Mouse (Mus musculus) hindbrain, embryonic 12.5 days (tissue): ENCODE results near the gene Lamtor3. TPM values are rescaled to one million over a fixed set of nuclear protein-coding genes. Genes with fewer than 3 reads are reported as not detected.
"Not testable (repeated sequence)": the region's sequence is repeated elsewhere in the genome, so short reads cannot be mapped to it uniquely, and the experiment has no call there.

Source experiments
- ATAC-seq: fragments of 200-750 bp; cut with Nextera tagmentation; 2 replicates; pipeline ENCODE4 v1.8.0; 2017; ENCODE audit warnings: moderate TSS enrichment; ENCODE audit not compliant: low FRiP score
- H3K27ac ChIP-seq: fragments of 300-500 bp; sonication (generic); 2 replicates; pipeline ENCODE4 v1.5.1; 2016; ENCODE audit warnings: mild to moderate bottlenecking
- H3K27me3 ChIP-seq: fragments of 300-500 bp; sonication (generic); 2 replicates; pipeline ENCODE4 v1.6.1; 2016; ENCODE audit warnings: mild to moderate bottlenecking
- H3K36me3 ChIP-seq: fragments of 300-500 bp; sonication (generic); 2 replicates; pipeline ENCODE4 v1.6.1; 2016; ENCODE audit warnings: mild to moderate bottlenecking
- H3K4me1 ChIP-seq: fragments of 300-500 bp; sonication (generic); 2 replicates; pipeline ENCODE4 v1.6.1; 2016
- H3K4me2 ChIP-seq: fragments of 300-500 bp; sonication (generic); replicated peaks from 2 replicates; pipeline ENCODE4 v1.6.1; 2016; ENCODE audit warnings: mild to moderate bottlenecking
- H3K4me3 ChIP-seq: fragments of 300-500 bp; sonication (generic); 2 replicates; pipeline ENCODE4 v1.5.1; 2016; ENCODE audit warnings: mild to moderate bottlenecking
- H3K9ac ChIP-seq: fragments of 300-500 bp; sonication (generic); 2 replicates; pipeline ENCODE4 v1.6.1; 2016; ENCODE audit warnings: mild to moderate bottlenecking, moderate library complexity
- H3K9me3 ChIP-seq: fragments of 300-500 bp; sonication (generic); replicated peaks from 2 replicates; pipeline ENCODE4 v1.6.1; 2016; ENCODE audit warnings: mild to moderate bottlenecking
- WGBS: fragments of 180-500 bp; shearing (Covaris S2); methylation state at CpG from one replicate; pipeline ENCODE4 v1.1.7; 2016; 5-methylcytosine and 5-hydroxymethylcytosine counted together
- polyA plus RNA-seq: library from polyadenylated mRNA; unstranded; fragments of >200 nt; fragmentation: Nextera tagmentation; extraction: Ambion mirVana; gene quantifications from 2 replicates; pipeline ENCODE4 v1.2.1, GENCODE M21; 2016

The Lamtor3 gene
- polyA plus RNA-seq, 1 experiment from 2014 or later: 97.6 TPM

DNA sequence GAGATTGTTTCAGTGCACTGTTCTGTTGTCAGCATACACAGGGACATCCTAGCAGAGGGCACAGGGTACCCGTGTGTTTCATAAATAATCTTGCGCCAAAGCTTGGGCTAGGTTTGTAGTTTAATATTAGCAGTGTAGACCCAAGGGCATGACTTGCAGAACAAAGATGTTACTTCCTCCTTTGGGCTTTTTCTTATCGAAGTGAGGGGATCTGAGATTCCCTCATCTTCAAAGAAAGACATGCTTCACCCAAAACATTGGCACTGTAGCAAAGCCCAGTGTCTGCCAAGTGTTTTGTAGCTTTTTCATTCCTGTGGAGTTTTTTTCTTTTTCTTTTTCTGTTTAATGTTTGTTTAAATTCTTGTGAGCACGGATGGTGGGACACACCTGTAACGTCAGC lies 20.6 kb upstream of the Lamtor3 start:
- H3K4me3 ChIP-seq: no peak overlapping the region
- no peak overlapping the region for H3K9ac ChIP-seq
- no peaks in the 10 kb centered on the region for H3K4me1 ChIP-seq
- no peaks in the 10 kb centered on the region for H3K9me3 ChIP-seq
- H3K4me2 ChIP-seq: no peak overlapping the region
- H3K27ac ChIP-seq: no peak overlapping the region
- 91% methylated on average over 5 of the region's 5 CpGs for WGBS
- H3K27me3 ChIP-seq: no peaks in the 10 kb centered on the region
- peaks cover 28% of the 10 kb centered on the region; the same call in 1 of the 2 replicates for H3K36me3 ChIP-seq
- no peak for ATAC-seq

DNA sequence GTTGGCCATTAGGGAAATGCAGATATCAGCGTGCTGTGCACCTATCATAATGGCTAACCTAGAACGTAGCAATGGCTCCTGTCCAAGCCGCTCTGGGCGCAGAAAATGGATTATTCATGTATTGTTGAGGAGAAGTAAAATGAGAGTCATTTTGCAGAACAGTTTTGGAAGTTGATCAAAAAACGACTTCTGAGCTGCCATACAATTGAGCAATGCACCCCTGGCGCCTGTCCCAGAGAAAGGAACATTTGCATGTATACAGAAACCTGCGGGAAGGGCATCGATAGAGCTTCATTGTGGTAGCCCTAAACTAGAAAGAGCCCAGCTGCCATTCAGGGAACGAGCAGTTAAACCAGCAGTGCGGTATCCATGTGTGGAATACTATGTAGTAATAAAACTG lies 18.2 kb upstream of the Lamtor3 start:
- Histone ChIP-seq H3K4me2 (no peak overlapping the region), H3K27me3 (no peaks in the 10 kb centered on the region), H3K4me1 (no peaks in the 10 kb centered on the region), H3K9me3 (no peaks in the 10 kb centered on the region), H3K9ac (no peak overlapping the region), H3K27ac (no peak overlapping the region), H3K4me3 (no peak overlapping the region), H3K36me3 (peaks cover 20% of the 10 kb centered on the region; the same call in 1 of the 2 replicates)
- ATAC-seq: no peak
- WGBS: 86% methylated on average over 10 of the region's 10 CpGs

DNA sequence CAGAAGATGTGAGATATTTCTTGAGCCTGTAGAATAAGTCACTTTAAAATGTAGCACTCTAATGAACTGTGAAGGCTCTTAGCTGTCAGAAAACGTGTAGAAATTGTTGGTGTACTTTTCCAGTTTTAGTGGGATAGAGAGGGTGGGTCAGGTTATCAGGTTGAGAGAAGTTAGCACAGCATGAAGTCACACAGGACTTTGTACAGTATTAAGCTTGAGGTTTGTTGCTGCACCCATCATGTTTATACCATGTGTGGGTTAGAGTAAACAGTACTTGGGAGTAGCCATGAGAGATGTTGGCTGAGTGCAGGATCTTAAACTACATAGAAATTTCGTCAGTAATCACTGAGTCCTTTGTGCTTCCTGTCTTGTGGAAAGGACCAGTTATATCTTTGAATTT lies 5.2 kb upstream of the Lamtor3 start:
- H3K27me3 ChIP-seq: no peaks in the 10 kb centered on the region
- no peak overlapping the region for H3K9ac ChIP-seq
- H3K4me1 ChIP-seq: peaks cover 9% of the 10 kb centered on the region
- no peak overlapping the region for H3K27ac ChIP-seq
- H3K4me3 ChIP-seq: no peak overlapping the region
- no peaks in the 10 kb centered on the region for H3K9me3 ChIP-seq
- WGBS: 73% methylated on average over 2 of the region's 2 CpGs
- H3K36me3 ChIP-seq: peaks cover 7% of the 10 kb centered on the region; the same call in 1 of the 2 replicates
- no peak overlapping the region for H3K4me2 ChIP-seq
- no peak for ATAC-seq

DNA sequence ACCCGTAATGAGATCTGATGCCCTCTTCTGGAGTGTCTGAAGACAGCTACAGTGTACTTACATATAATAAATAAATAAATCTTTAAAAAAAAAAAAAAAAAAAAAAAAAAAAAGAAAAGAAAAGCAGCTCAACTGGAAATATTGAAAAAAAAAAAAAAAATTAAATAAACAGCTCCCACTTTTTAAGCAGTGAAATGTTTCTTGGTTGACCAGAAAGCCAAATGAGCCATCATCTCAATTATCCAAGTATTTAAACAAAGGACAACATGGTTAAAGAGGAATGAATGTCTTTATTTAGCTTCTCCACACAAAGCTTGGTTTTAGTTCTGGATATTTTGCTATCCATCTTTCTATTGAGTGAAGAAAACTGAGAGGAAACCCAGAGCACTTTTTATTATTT lies 3.7 kb upstream of the Lamtor3 start:
- 86% methylated on average over 1 of the region's 1 CpGs for WGBS
- not testable (repeated sequence) for ATAC-seq, H3K27ac ChIP-seq, H3K27me3 ChIP-seq, H3K4me3 ChIP-seq, H3K4me2 ChIP-seq, H3K9me3 ChIP-seq, H3K36me3 ChIP-seq, H3K9ac ChIP-seq
- peaks cover 17% of the 10 kb centered on the region for H3K4me1 ChIP-seq

DNA sequence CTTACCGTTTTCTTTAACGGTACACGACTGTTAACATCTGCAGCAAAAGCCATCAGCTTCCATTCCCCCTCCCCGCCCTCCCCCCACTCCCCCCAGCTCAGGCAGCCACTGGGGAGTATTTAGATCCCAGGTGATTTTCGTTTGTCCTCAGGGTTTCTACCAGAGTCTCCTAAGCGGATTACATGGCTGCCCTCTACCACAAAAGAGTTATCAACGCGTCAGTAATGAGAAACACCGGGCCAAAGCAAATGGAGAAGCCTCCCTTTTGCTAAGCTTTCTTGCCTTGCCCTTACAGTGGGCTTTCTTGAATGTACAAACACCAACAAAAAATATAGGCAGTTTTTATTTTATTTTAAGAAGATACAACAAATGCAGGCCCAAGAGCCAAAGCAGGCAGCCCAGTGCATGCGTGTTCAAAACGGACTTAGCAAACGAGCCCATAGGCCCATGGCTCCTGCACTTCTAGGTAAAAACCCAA lies 573 bp upstream of the Lamtor3 start:
- no peaks in the 10 kb centered on the region for H3K9me3 ChIP-seq
- peak overlapping the region; percentile 87 for H3K27ac ChIP-seq
- 21% methylated on average over 12 of the region's 12 CpGs for WGBS
- peak overlapping the region; percentile 86 for H3K4me2 ChIP-seq
- peak; percentile 71 for ATAC-seq
- H3K4me3 ChIP-seq: peak overlapping the region; percentile 71
- H3K9ac ChIP-seq: peak overlapping the region; percentile 79
- no peaks in the 10 kb centered on the region for H3K27me3 ChIP-seq
- peaks cover 12% of the 10 kb centered on the region; the same call in 1 of the 2 replicates for H3K36me3 ChIP-seq
- peaks cover 18% of the 10 kb centered on the region for H3K4me1 ChIP-seq

DNA sequence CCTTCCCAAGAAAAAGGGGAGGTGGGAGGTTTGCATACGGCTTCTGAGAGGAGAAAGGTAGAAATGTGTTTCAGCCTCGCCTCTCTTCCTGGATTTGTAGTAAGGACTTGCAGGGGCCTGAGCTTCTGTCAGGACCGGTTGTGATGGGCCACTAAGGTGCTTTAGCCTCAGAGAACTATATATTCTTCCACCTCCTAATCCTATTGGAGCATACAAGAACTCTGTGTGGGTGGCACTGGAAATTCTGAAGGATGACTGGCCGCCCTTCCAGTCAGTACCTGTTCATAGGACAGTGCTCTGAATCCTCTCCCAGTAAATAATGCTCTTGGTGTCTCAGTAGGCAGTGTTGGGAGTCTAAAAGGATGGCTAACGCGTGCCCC lies 616 bp downstream of the Lamtor3 start:
- H3K4me1 ChIP-seq: peaks cover 18% of the 10 kb centered on the region
- no peaks in the 10 kb centered on the region for H3K27me3 ChIP-seq
- peaks cover 12% of the 10 kb centered on the region; the same call in 1 of the 2 replicates for H3K36me3 ChIP-seq
- peak; percentile 16 for ATAC-seq
- 22% methylated on average over 6 of the region's 6 CpGs for WGBS
- H3K9ac ChIP-seq: peak overlapping the region; percentile 79
- H3K27ac ChIP-seq: peak overlapping the region; percentile 78
- H3K4me3 ChIP-seq: peak overlapping the region; percentile 71
- H3K9me3 ChIP-seq: no peaks in the 10 kb centered on the region
- H3K4me2 ChIP-seq: peak overlapping the region; percentile 86

DNA sequence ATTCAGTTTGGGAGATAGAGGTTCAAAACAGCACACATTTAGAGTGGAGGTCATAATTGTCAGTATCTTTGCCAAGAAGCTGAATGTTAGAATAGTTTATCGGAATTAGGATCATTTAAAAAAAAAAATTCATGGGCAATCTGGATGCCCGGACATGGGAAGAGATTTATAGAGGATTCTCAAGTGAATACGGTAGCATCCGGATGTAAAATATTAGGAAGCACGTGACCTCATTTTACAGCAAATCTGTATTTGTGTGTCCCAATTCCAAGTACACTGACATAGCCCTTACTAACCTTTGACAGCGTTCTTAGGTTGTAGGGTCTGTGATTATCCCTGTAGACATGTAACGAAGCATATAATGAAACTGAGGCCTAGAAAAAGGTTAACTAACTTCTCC lies 1.1 kb downstream of the Lamtor3 start:
- Histone ChIP-seq H3K4me2 (peak overlapping the region; percentile 86), H3K27ac (no peak overlapping the region), H3K27me3 (no peaks in the 10 kb centered on the region), H3K9ac (peak overlapping the region; percentile 79), H3K4me3 (peak overlapping the region; percentile 71), H3K9me3 (no peaks in the 10 kb centered on the region), H3K36me3 (peaks cover 12% of the 10 kb centered on the region; the same call in 1 of the 2 replicates), H3K4me1 (peaks cover 18% of the 10 kb centered on the region)
- ATAC-seq: no peak
- WGBS: 92% methylated on average over 7 of the region's 7 CpGs

DNA sequence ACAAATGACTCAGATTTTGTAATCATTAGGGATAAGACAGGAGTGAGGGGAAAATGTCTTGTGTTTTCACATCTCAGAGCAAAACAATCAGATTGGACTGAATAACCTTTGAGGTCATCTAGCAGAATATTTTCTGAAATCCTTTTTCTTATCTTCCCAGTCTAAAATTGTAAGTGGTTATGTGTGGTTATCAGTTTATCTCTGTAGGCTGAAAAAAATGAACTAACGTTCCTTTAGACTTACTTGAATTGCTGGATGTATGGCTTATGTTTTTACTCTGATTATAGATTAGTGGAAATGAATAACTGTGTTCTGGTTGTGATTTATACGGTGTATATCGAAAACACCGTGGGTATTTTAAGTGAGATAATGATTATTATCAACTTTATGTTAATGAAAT lies 2.3 kb downstream of the Lamtor3 start:
- 96% methylated on average over 4 of the region's 4 CpGs for WGBS
- no peaks in the 10 kb centered on the region for H3K27me3 ChIP-seq
- H3K27ac ChIP-seq: no peak overlapping the region
- no peak for ATAC-seq
- no peaks in the 10 kb centered on the region for H3K9me3 ChIP-seq
- no peak overlapping the region for H3K9ac ChIP-seq
- peaks cover 18% of the 10 kb centered on the region for H3K4me1 ChIP-seq
- no peak overlapping the region for H3K4me2 ChIP-seq
- peaks cover 19% of the 10 kb centered on the region; the same call in 1 of the 2 replicates for H3K36me3 ChIP-seq
- H3K4me3 ChIP-seq: no peak overlapping the region

DNA sequence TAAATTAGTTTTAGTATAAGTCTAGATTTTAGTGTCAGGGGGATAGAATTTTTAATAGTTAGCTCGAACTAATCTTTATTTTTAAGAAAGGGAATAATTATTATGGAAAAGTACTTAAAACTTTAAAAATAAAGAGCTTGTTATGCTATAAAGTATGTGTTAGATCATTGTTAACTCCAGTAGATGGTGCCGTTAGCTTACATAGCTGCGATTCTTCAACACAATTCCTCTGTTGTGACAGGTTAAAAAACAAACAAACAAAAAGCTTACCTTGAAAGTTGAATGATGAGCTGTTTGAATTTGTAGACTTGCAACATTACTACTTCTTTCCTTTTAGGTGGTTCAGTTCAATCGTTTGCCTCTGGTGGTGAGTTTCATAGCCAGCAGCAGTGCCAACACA lies 8.7 kb downstream of the Lamtor3 start:
- no peaks in the 10 kb centered on the region for H3K27me3 ChIP-seq
- WGBS: 96% methylated on average over 4 of the region's 4 CpGs
- peaks cover 40% of the 10 kb centered on the region for H3K36me3 ChIP-seq

DNA sequence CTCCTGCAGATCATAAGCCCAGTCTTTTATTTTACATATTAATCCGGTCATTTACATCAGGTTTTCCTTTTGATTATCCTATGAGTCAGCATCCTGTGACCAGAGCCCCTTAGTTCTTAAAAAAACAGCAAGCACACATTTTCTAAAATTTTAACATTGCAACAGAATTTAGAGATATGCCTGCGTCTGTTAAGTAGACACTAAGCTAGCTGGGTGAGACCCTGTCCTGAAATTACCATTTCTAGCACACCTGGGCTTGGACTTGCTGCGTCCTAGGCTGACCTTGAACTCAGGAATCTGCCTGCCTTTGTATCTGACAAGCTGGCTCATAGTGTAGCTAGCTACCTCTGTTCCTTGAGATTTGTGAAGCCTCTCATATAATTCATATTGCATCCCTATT lies 11.6 kb downstream of the Lamtor3 start:
- H3K9me3 ChIP-seq: no peaks in the 10 kb centered on the region
- no peak overlapping the region for H3K4me3 ChIP-seq
- 94% methylated on average over 3 of the region's 3 CpGs for WGBS
- no peak overlapping the region for H3K27ac ChIP-seq
- ATAC-seq: no peak
- H3K9ac ChIP-seq: no peak overlapping the region
- H3K4me1 ChIP-seq: no peaks in the 10 kb centered on the region
- H3K36me3 ChIP-seq: peaks cover 35% of the 10 kb centered on the region
- no peaks in the 10 kb centered on the region for H3K27me3 ChIP-seq
- H3K4me2 ChIP-seq: no peak overlapping the region

More for the DNA sequence above, 8.7 kb downstream of the Lamtor3 start:
- no peaks in the 10 kb centered on the region for H3K9me3 ChIP-seq
- H3K27ac ChIP-seq: no peak overlapping the region
- no peak overlapping the region for H3K4me2 ChIP-seq
- no peak overlapping the region for H3K4me3 ChIP-seq
- no peaks in the 10 kb centered on the region for H3K4me1 ChIP-seq
- no peak for ATAC-seq
- no peak overlapping the region for H3K9ac ChIP-seq

DNA sequence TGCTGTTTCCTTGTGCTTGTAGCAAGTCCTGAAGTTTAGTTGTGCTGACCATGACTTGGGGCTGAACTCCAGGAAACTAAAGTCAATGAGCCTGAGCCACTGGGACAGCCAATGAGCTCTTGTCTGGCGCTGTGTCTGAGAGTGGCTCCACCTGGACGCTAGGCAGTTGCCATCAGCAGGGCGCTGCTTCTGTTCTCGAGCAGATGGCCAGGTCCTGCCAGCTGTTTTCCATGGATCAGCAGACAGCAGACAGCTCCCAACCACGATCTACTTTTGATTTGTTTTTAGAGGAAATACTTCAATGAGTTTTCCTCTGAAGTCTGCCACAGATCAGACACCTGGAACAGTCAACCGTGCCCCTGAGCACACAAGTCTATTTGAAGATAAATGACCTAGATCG lies 14.4 kb downstream of the Lamtor3 start:
- WGBS: 73% methylated on average over 7 of the region's 7 CpGs
- ATAC-seq: no peak
- H3K9ac ChIP-seq: no peak overlapping the region

DNA sequence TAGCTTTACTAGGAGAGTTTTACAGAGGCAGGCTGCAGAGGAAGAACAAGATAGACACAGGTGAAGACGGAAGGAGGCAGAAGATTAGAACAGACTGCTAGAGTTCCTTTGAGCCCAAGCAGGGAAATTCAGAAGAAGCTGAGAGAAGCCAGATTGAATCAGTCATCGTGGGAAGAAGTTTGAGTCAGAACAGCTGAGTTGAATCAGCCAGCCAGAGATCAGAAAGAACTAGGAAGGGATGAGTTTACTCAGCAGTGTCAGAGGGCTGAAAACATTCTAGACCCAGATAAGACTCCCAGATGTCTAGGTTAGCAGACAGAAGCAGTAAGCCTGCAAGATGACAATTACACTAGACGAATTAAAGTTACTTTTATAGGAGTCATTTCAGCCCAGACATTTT lies 15.7 kb downstream of the Lamtor3 start:
- H3K36me3 ChIP-seq: peaks cover 5% of the 10 kb centered on the region

More for the DNA sequence above, 14.4 kb downstream of the Lamtor3 start:
- Histone ChIP-seq H3K27me3 (no peaks in the 10 kb centered on the region), H3K36me3 (peaks cover 13% of the 10 kb centered on the region), H3K4me3 (no peak overlapping the region), H3K27ac (no peak overlapping the region), H3K9me3 (no peaks in the 10 kb centered on the region), H3K4me1 (0 out of 2 replicates have a peak, but pooled peaks cover 3% of the 10 kb centered on the region), H3K4me2 (no peak overlapping the region)

More for the DNA sequence above, 15.7 kb downstream of the Lamtor3 start:
- H3K4me2 ChIP-seq: no peak overlapping the region
- no peak overlapping the region for H3K9ac ChIP-seq
- ATAC-seq: no peak
- H3K27me3 ChIP-seq: no peaks in the 10 kb centered on the region
- H3K4me3 ChIP-seq: no peak overlapping the region
- 85% methylated on average over 3 of the region's 3 CpGs for WGBS
- no peak overlapping the region for H3K27ac ChIP-seq
- no peaks in the 10 kb centered on the region for H3K9me3 ChIP-seq
- 0 out of 2 replicates have a peak, but pooled peaks cover 3% of the 10 kb centered on the region for H3K4me1 ChIP-seq
